Mouse (Mus musculus): Measurements from ENCODE around the gene Epb41. TPM values are rescaled to one million over a fixed set of nuclear protein-coding genes. Genes with fewer than 3 reads are reported as not detected.

Epb41 gene
- polyA plus RNA-seq, 1 experiment from 2014 or later = 42.3 TPM

DNA sequence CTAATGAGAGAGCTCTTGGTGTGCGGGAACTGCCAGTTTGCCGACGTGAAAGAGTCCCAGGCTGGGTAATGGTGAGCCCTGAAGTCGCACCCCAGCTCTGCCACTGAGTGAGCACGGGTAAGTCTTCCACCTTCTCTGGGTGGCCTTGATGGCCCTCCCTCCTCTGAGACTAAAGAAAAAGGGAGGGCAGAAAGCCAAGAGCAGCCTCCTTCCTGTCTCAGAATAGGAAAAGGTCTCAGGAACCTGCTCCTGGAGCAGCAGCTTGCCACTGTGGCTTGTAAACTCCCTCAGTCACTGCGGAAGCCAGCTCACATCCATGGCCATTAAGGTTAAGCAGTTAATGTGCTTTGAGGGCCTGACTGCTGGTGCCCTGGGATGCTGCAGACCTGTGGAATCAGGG lies 189.7 kb downstream of the Epb41 start:
- Histone ChIP-seq H3K27me3 (ENCODE audit: insufficient read depth, low read length) (no peaks in the 10 kb centered on the region), H3K27ac (no peak overlapping the region), H3K4me2 (ENCODE audit: low read length) (no peak overlapping the region), H3K36me3 (ENCODE audit: insufficient read depth, low read length) (peaks cover 13% of the 10 kb centered on the region), H3K9ac (ENCODE audit: low read depth, low read length) (no peak overlapping the region), H3K4me1 (replicated peaks; ENCODE audit: insufficient read depth, low read length) (no peaks in the 10 kb centered on the region), H3K9me3 (replicated peaks; ENCODE audit: low read length) (no peaks in the 10 kb centered on the region), H3K4me3 (replicated peaks; ENCODE audit: low read depth, low read length) (no peak overlapping the region)
- ATAC-seq (replicated peaks; ENCODE audit: low FRiP score, low read depth) = no peak
- 65% methylated on average over 6 of the region's 6 CpGs for WGBS
- no peak for TF ChIP-seq CTCF (IDR thresholded peaks at IDR 0.05; ENCODE audit: low read depth)
- no peak for DNase-seq (ENCODE audit: low spot score)

DNA sequence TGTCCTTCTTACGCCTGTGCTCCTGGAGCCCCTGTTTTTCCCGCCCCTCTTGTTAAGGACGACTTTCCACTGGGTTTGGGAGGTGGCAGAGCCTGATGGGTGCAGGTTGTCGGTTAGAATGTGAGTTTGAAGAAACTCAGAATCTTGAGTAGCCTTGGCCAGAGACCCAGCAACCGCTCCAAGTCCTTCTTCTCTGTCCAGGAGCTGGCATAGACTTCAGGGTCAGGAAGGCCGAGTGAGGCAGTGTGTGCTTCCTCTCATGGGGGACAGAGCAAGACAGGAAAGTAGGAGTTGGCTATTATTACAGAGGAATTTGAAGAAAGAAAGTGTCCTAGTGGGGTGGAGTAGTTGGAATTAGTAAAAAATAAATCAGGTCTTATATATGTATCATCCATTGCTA lies 191.6 kb downstream of the Epb41 start:
- no peaks in the 10 kb centered on the region for H3K9me3 ChIP-seq (replicated peaks; ENCODE audit: low read length)
- 0 out of 2 replicates have a peak, but pooled peaks cover 3% of the 10 kb centered on the region for H3K4me1 ChIP-seq (replicated peaks; ENCODE audit: insufficient read depth, low read length)
- H3K27ac ChIP-seq = no peak overlapping the region
- no peak overlapping the region for H3K9ac ChIP-seq (ENCODE audit: low read depth, low read length)
- peaks cover 13% of the 10 kb centered on the region for H3K36me3 ChIP-seq (ENCODE audit: insufficient read depth, low read length)
- 69% methylated on average over 6 of the region's 6 CpGs for WGBS
- H3K27me3 ChIP-seq (ENCODE audit: insufficient read depth, low read length) = no peaks in the 10 kb centered on the region
- H3K4me2 ChIP-seq (ENCODE audit: low read length) = no peak overlapping the region
- TF ChIP-seq CTCF (IDR thresholded peaks at IDR 0.05; ENCODE audit: low read depth) = no peak
- DNase-seq (ENCODE audit: low spot score) (no peak), ATAC-seq (replicated peaks; ENCODE audit: low FRiP score, low read depth) (no peak)
- H3K4me3 ChIP-seq (replicated peaks; ENCODE audit: low read depth, low read length) = no peak overlapping the region

DNA sequence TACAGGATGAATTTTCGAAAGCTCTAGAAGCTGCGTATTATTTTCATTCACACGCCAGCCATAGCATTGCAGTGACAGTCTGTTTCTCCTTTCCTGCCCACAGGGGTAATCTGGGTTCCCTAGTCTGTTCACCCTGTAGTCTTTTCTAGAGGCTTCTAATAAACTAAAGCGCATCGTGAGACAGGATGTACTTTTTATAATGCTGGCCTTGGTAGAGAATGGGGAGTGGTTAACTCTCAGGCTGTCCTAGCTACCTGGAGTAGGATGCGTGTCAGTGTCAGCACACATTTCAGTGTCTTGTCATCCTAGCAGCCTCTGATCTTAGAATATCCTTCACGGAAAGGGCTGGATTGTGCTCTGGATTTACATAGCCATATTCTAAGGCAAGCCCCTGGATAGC lies 193.8 kb downstream of the Epb41 start:
- H3K27ac ChIP-seq = no peak overlapping the region
- H3K27me3 ChIP-seq (ENCODE audit: insufficient read depth, low read length) = no peaks in the 10 kb centered on the region
- WGBS = 80% methylated on average over 7 of the region's 7 CpGs
- no peaks in the 10 kb centered on the region for H3K9me3 ChIP-seq (replicated peaks; ENCODE audit: low read length)
- ATAC-seq (replicated peaks; ENCODE audit: low FRiP score, low read depth) = no peak
- H3K4me3 ChIP-seq (replicated peaks; ENCODE audit: low read depth, low read length) = no peak overlapping the region
- H3K9ac ChIP-seq (ENCODE audit: low read depth, low read length) = no peak overlapping the region
- peaks cover 14% of the 10 kb centered on the region for H3K4me1 ChIP-seq (replicated peaks; ENCODE audit: insufficient read depth, low read length)
- no peak for DNase-seq (ENCODE audit: low spot score)
- H3K36me3 ChIP-seq (ENCODE audit: insufficient read depth, low read length) = peaks cover 12% of the 10 kb centered on the region
- H3K4me2 ChIP-seq (ENCODE audit: low read length) = no peak overlapping the region
- TF ChIP-seq CTCF (IDR thresholded peaks at IDR 0.05; ENCODE audit: low read depth) = no peak

DNA sequence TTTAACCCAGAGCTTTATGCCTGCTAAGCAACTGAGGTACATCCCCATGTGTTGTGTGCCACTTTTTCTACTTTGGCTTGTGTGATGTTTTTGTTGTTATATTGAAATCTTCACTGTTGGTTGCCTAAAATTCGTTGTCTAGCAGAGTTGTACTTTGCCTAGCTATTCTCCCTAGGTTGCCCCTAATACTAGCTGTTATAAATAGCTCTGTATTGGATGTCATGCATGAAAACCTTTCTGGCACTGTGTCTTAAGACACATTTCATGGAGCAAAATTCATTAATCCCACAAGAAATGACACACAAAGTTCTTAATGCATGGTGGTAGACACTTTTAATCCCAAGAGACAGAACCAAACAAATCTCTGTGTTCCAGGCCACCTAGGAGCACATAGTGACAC lies 195.4 kb downstream of the Epb41 start:
- H3K9ac ChIP-seq (ENCODE audit: low read depth, low read length) = no peak overlapping the region
- no peak overlapping the region for H3K4me3 ChIP-seq (replicated peaks; ENCODE audit: low read depth, low read length)
- no peaks in the 10 kb centered on the region for H3K9me3 ChIP-seq (replicated peaks; ENCODE audit: low read length)
- H3K27me3 ChIP-seq (ENCODE audit: insufficient read depth, low read length) = no peaks in the 10 kb centered on the region
- WGBS = 58% methylated on average over 1 of the region's 1 CpGs
- TF ChIP-seq CTCF (IDR thresholded peaks at IDR 0.05; ENCODE audit: low read depth) = no peak
- H3K4me2 ChIP-seq (ENCODE audit: low read length) = no peak overlapping the region
- no peaks in the 10 kb centered on the region for H3K36me3 ChIP-seq (ENCODE audit: insufficient read depth, low read length)
- DNase-seq (ENCODE audit: low spot score) = no peak
- peaks cover 25% of the 10 kb centered on the region for H3K4me1 ChIP-seq (replicated peaks; ENCODE audit: insufficient read depth, low read length)
- no peak overlapping the region for H3K27ac ChIP-seq
- ATAC-seq (replicated peaks; ENCODE audit: low FRiP score, low read depth) = no peak

DNA sequence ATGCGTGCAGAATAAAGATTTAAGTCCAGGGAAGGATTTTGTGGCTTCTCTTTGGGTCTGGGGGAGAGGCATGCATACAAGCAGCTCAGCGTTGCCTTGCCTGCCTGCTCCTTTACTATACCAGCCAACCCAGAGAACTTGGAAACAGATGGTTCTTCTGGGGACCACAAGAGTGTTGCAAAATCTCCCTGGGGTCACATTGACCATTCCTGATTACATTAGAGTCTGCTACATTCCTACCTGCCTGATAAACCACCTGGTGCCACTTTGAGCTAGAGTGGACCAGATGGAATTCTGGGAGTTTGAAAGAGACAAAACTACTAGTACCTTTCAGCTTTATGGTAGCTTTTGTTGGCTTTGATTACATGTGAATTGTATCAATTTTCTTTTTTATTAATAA lies 198.3 kb downstream of the Epb41 start:
- Histone ChIP-seq H3K9me3 (replicated peaks; ENCODE audit: low read length) (no peaks in the 10 kb centered on the region), H3K27ac (no peak overlapping the region), H3K9ac (ENCODE audit: low read depth, low read length) (no peak overlapping the region), H3K4me3 (replicated peaks; ENCODE audit: low read depth, low read length) (no peak overlapping the region), H3K4me2 (ENCODE audit: low read length) (no peak overlapping the region), H3K27me3 (ENCODE audit: insufficient read depth, low read length) (no peaks in the 10 kb centered on the region), H3K36me3 (ENCODE audit: insufficient read depth, low read length) (no peaks in the 10 kb centered on the region), H3K4me1 (replicated peaks; ENCODE audit: insufficient read depth, low read length) (peaks cover 25% of the 10 kb centered on the region)
- no peak for DNase-seq (ENCODE audit: low spot score)
- no peak for ATAC-seq (replicated peaks; ENCODE audit: low FRiP score, low read depth)
- 53% methylated on average over 2 of the region's 2 CpGs for WGBS
- TF ChIP-seq CTCF (IDR thresholded peaks at IDR 0.05; ENCODE audit: low read depth) = no peak

DNA sequence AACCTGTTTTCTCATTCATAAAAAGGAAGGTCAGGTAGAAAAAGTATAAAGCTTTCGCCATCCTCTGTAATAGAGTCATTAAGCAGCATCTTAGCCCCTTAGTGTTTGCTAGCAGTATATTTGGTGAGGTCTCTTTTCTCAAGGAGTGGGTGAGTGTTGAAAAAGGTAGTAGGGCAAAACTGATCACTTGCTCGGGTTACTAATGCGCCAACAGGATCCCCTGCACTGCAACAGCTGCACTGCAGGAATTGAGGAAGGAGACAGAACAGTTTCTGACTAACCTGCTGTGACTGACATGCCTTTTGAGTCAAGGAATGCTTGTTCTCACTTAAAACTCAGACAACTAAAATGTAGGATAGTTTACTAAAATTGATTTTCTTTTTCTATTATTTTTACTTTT lies 199.9 kb downstream of the Epb41 start:
- H3K27ac ChIP-seq = no peak overlapping the region

DNA sequence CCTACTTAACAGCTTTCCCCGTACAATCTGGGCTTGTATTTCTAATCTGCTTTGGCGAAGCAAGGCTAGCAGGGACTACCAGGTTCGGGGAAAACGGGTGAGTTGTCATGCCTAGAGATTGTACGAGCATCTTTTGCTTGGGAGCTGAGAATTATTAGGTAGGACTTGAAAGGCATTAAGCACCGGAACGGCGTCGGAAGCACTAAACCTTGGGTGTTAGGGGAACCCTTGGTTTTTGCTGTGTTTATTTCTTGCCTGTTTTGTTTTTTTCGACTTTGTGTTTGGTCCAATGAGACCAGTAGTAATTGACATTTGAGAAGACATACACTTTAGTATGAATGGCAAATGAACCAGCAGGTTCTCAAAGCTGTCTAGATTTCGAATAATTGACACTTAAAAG lies 200.6 kb downstream of the Epb41 start:
- WGBS = 2% methylated on average over 11 of the region's 11 CpGs
- Histone ChIP-seq H3K4me2 (ENCODE audit: low read length) (peak overlapping the region; percentile 85), H3K27ac (peak overlapping the region; percentile 99), H3K4me3 (replicated peaks; ENCODE audit: low read depth, low read length) (peak overlapping the region; percentile 71), H3K36me3 (ENCODE audit: insufficient read depth, low read length) (no peaks in the 10 kb centered on the region), H3K9ac (ENCODE audit: low read depth, low read length) (peak overlapping the region; percentile 98), H3K9me3 (replicated peaks; ENCODE audit: low read length) (no peaks in the 10 kb centered on the region), H3K4me1 (replicated peaks; ENCODE audit: insufficient read depth, low read length) (peaks cover 22% of the 10 kb centered on the region), H3K27me3 (ENCODE audit: insufficient read depth, low read length) (no peaks in the 10 kb centered on the region)
- DNase-seq (ENCODE audit: low spot score) = no peak
- TF ChIP-seq CTCF (IDR thresholded peaks at IDR 0.05; ENCODE audit: low read depth) = no peak
- ATAC-seq (replicated peaks; ENCODE audit: low FRiP score, low read depth) = no peak

More for the DNA sequence above, 199.9 kb downstream of the Epb41 start:
- H3K4me2 ChIP-seq (ENCODE audit: low read length) = peak overlapping the region; percentile 85
- H3K27me3 ChIP-seq (ENCODE audit: insufficient read depth, low read length) = no peaks in the 10 kb centered on the region
- 29% methylated on average over 3 of the region's 3 CpGs for WGBS
- H3K4me3 ChIP-seq (replicated peaks; ENCODE audit: low read depth, low read length) = peak overlapping the region; percentile 71
- H3K9me3 ChIP-seq (replicated peaks; ENCODE audit: low read length) = no peaks in the 10 kb centered on the region
- TF ChIP-seq CTCF (IDR thresholded peaks at IDR 0.05; ENCODE audit: low read depth) = no peak
- peaks cover 25% of the 10 kb centered on the region for H3K4me1 ChIP-seq (replicated peaks; ENCODE audit: insufficient read depth, low read length)
- no peak for DNase-seq (ENCODE audit: low spot score)
- no peaks in the 10 kb centered on the region for H3K36me3 ChIP-seq (ENCODE audit: insufficient read depth, low read length)
- no peak for ATAC-seq (replicated peaks; ENCODE audit: low FRiP score, low read depth)
- H3K9ac ChIP-seq (ENCODE audit: low read depth, low read length) = peak overlapping the region; percentile 98
